ENCODE assay signal across 7 mouse cellular contexts in genomic region chr17:26243471-26244100, GRCm38 (mm10). TPM values are rescaled to one million over a fixed set of nuclear protein-coding genes. Genes with fewer than 3 reads are reported as not detected.
DNase-seq lines count a peak whose midpoint lies in the region; ATAC-seq lines count a peak whose summit lies in the region.

No protein-coding gene starts in this region.

- H3K9ac ChIP-seq in embryonic facial prominence, embryonic 11.5 days (replicated peaks; ENCODE audit: low read length), result peak overlapping the region; percentile 79
- peak overlapping the region; percentile 83 for H3K9ac ChIP-seq in heart, embryonic 14.5 days (ENCODE audit: low read length)

- no peaks in the 10 kb centered on the region for H3K9me3 ChIP-seq in embryonic facial prominence, embryonic 11.5 days (replicated peaks; ENCODE audit: control insufficient read depth, low read length)
- no peaks in the 10 kb centered on the region for H3K9me3 ChIP-seq in heart, embryonic 14.5 days (ENCODE audit: control insufficient read depth, low read length)
- H3K9me3 ChIP-seq in megakaryocyte, embryonic 14.5 days, result 0 out of 2 replicates have a peak, but pooled peaks cover 5% of the 10 kb centered on the region

- ATAC-seq in embryonic facial prominence, embryonic 11.5 days (replicated peaks; ENCODE audit: insufficient number of reproducible peaks, low FRiP score, low TSS enrichment, low read depth), result peak; percentile 85
- ATAC-seq in heart, embryonic 14.5 days (ENCODE audit: insufficient number of reproducible peaks, insufficient read depth, low FRiP score, low read depth), result peak; percentile 76

- WGBS in embryonic facial prominence, embryonic 11.5 days, result under 1% methylated on average over 32 of the region's 32 CpGs
- 1% methylated on average over 32 of the region's 32 CpGs for WGBS in heart, embryonic 14.5 days

- H3K27ac ChIP-seq in embryonic facial prominence, embryonic 11.5 days (replicated peaks; ENCODE audit: low read depth, low read length), result no peak overlapping the region; the same call in 1 of the 2 replicates
- H3K27ac ChIP-seq in heart, embryonic 14.5 days (replicated peaks in 1 of 2; ENCODE audit: control insufficient read depth in 1 of 2, insufficient read depth in 1 of 2, low read depth in 2 of 2, low read length in 2 of 2), result peak overlapping the region; percentile 75 to 82

- no peaks in the 10 kb centered on the region for H3K36me3 ChIP-seq in embryonic facial prominence, embryonic 11.5 days (replicated peaks; ENCODE audit: control insufficient read depth, insufficient read depth, low read depth, low read length)
- no peaks in the 10 kb centered on the region for H3K36me3 ChIP-seq in heart, embryonic 14.5 days (ENCODE audit: control insufficient read depth, insufficient read depth, low read length)
- no peaks in the 10 kb centered on the region for H3K36me3 ChIP-seq in megakaryocyte, embryonic 14.5 days (replicated peaks; ENCODE audit: low read length)

- H3K4me2 ChIP-seq in embryonic facial prominence, embryonic 11.5 days (ENCODE audit: low read depth, low read length), result peak overlapping the region; percentile 78
- peak overlapping the region; percentile 86 for H3K4me2 ChIP-seq in heart, embryonic 14.5 days (ENCODE audit: low read length)

- peak overlapping the region; percentile 70 for H3K4me3 ChIP-seq in embryonic facial prominence, embryonic 11.5 days (ENCODE audit: low read depth, low read length)
- H3K4me3 ChIP-seq in heart, embryonic 14.5 days (ENCODE audit: control insufficient read depth in 1 of 2, insufficient read depth in 1 of 2, low read depth in 1 of 2, low read length in 2 of 2), result peak overlapping the region; percentile 71 to 89
- peak overlapping the region; percentile 96 for H3K4me3 ChIP-seq in megakaryocyte, embryonic 14.5 days (replicated peaks)

- H3K4me1 ChIP-seq in embryonic facial prominence, embryonic 11.5 days (ENCODE audit: control insufficient read depth, insufficient read depth, low read length), result no peaks in the 10 kb centered on the region; the same call in 1 of the 2 replicates
- peaks cover 0 to 13% of the 10 kb centered on the region in 2 experiments; a peak in 3 of 4 replicates for H3K4me1 ChIP-seq in heart, embryonic 14.5 days (ENCODE audit: control insufficient read depth in 2 of 2, insufficient read depth in 2 of 2, low read length in 2 of 2)
- peaks cover 43% of the 10 kb centered on the region for H3K4me1 ChIP-seq in megakaryocyte, embryonic 14.5 days

- peak; percentile 80 to 81 for DNase-seq in B cell, adult 2 months
- peak; percentile 82 for DNase-seq in ES-CJ7 (ENCODE audit: low read depth, low spot score)
- peak; percentile 41 for DNase-seq in embryonic facial prominence, embryonic 11.5 days (ENCODE audit: low spot score)
- DNase-seq in layer of hippocampus, adult 9-11 months, result peak; percentile 74
- DNase-seq in spleen, postnatal 36 days (ENCODE audit: low spot score in 2 of 2), result peak; percentile 63 to 69

- no peaks in the 10 kb centered on the region for H3K27me3 ChIP-seq in embryonic facial prominence, embryonic 11.5 days (ENCODE audit: control insufficient read depth, insufficient read depth, low read length)
- H3K27me3 ChIP-seq in heart, embryonic 14.5 days (ENCODE audit: control insufficient read depth, insufficient read depth, low read length), result no peaks in the 10 kb centered on the region
- H3K27me3 ChIP-seq in megakaryocyte, embryonic 14.5 days (replicated peaks), result no peaks in the 10 kb centered on the region

RNA-seq across cellular contexts. Expression of gene Fam234a, which starts 0.5 kb away (rescaled TPM):
- 21.3 and 21.7 TPM in 2 replicates for polyA plus RNA-seq in embryonic facial prominence, embryonic 11.5 days (2014; fragmentation: Nextera tagmentation; extraction: Ambion mirVana)
- polyA plus RNA-seq in heart, embryonic 14.5 days (2014; fragmentation: Nextera tagmentation; extraction: Ambion mirVana), result 43.9 and 48.1 TPM in 2 replicates
- 7.0 and 8.3 TPM in 2 replicates for polyA plus RNA-seq in megakaryocyte, embryonic 14.5 days (2012; ENCODE audit: insufficient read depth, low replicate concordance)

RNA-seq across cellular contexts. Expression of gene Luc7l, which starts 9.1 kb away (rescaled TPM):
- polyA plus RNA-seq in embryonic facial prominence, embryonic 11.5 days (2014; fragmentation: Nextera tagmentation; extraction: Ambion mirVana), result 140 and 147 TPM in 2 replicates
- 54.3 and 55.1 TPM in 2 replicates for polyA plus RNA-seq in heart, embryonic 14.5 days (2014; fragmentation: Nextera tagmentation; extraction: Ambion mirVana)
- polyA plus RNA-seq in megakaryocyte, embryonic 14.5 days (2012; ENCODE audit: insufficient read depth, low replicate concordance), result 8.5 and 23.7 TPM in 2 replicates

RNA-seq across cellular contexts. Expression of gene Arhgdig, which starts 36.0 kb away (rescaled TPM):
- polyA plus RNA-seq in embryonic facial prominence, embryonic 11.5 days (2014; fragmentation: Nextera tagmentation; extraction: Ambion mirVana), result 15.9 and 21.1 TPM in 2 replicates
- polyA plus RNA-seq in heart, embryonic 14.5 days (2014; fragmentation: Nextera tagmentation; extraction: Ambion mirVana), result 5.4 and 6.9 TPM in 2 replicates
- not detected in 2 replicates for polyA plus RNA-seq in megakaryocyte, embryonic 14.5 days (2012; ENCODE audit: insufficient read depth, low replicate concordance)

RNA-seq across cellular contexts. Expression of gene Rgs11, which starts 40.8 kb away (rescaled TPM):
- 2.0 and 3.0 TPM in 2 replicates for polyA plus RNA-seq in embryonic facial prominence, embryonic 11.5 days (2014; fragmentation: Nextera tagmentation; extraction: Ambion mirVana)
- 6.1 and 6.8 TPM in 2 replicates for polyA plus RNA-seq in heart, embryonic 14.5 days (2014; fragmentation: Nextera tagmentation; extraction: Ambion mirVana)
- 0.84 and 8.2 TPM in 2 replicates for polyA plus RNA-seq in megakaryocyte, embryonic 14.5 days (2012; ENCODE audit: insufficient read depth, low replicate concordance)

RNA-seq across cellular contexts. Expression of gene Pdia2, which starts 44.7 kb away (rescaled TPM):
- polyA plus RNA-seq in embryonic facial prominence, embryonic 11.5 days (2014; fragmentation: Nextera tagmentation; extraction: Ambion mirVana), result 0.48 and 0.64 TPM in 2 replicates
- 0.20 and 0.38 TPM in 2 replicates for polyA plus RNA-seq in heart, embryonic 14.5 days (2014; fragmentation: Nextera tagmentation; extraction: Ambion mirVana)
- not detected in 2 replicates for polyA plus RNA-seq in megakaryocyte, embryonic 14.5 days (2012; ENCODE audit: insufficient read depth, low replicate concordance)
